Mouse (Mus musculus) cerebellum, adult 9-10 months (tissue): ENCODE data around the gene Tsen54.

Source experiments
- DNase-seq: peaks from one replicate; pipeline ENCODE4 v3.0.0; 2022

Tsen54 gene

DNA sequence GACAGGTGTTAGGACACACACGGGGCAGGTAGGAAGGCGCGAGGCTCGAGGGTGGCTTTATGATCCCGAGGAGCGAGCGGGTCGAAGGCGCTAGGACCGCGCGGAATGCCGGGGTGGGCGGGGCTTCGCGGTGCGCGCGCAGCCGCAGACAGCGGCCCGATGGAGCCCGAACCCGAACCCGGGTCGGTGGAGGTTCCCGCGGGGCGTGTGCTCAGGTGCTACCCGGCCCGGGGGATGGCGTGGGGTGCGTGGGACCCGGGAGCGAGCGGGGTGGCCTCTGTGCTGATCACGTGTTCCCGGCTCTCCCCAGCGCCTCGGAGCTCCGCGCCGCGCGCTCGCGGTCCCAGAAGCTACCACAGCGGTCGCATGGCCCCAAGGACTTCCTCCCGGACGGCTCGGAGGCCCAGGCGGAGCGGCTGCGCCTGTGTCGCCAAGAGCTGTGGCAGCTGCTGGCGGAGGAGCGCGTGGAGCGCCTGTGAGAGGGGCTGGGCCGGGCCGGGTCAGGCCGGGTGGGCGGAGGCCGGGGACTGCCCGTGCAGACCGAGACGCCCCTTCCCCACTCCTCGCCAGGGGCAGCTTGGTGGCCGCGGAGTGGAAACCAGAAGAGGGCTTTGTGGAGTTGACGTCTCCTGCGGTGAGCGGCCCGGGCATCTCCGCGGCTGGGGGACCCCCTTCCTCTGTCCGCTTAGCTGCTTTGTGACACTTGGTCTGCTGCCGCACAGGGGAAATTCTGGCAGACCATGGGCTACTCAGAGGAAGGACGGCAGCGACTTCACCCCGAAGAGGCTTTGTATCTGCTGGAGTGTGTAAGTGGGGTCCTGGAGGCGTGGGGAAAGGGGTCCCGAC is at the start of gene Tsen54:
Tsen54 (plus strand) TSS at position 120 of the 846 bp plus-strand sequence.
- peak; percentile 83 for DNase-seq

- DNase-seq, result peak; percentile 98
Observed at GRCm38 (mm10) chr11:115765103-115765606, 49.4 kb upstream of the Tsen54 start, which contains the start of gene Tmem94. TSS of gene Tmem94 (plus strand) at chr11:115765433.

GRCm38 (mm10) chr11:115765607-115766141 is 48.9 kb upstream of the Tsen54 start:
- peak; percentile 72 for DNase-seq

DNA sequence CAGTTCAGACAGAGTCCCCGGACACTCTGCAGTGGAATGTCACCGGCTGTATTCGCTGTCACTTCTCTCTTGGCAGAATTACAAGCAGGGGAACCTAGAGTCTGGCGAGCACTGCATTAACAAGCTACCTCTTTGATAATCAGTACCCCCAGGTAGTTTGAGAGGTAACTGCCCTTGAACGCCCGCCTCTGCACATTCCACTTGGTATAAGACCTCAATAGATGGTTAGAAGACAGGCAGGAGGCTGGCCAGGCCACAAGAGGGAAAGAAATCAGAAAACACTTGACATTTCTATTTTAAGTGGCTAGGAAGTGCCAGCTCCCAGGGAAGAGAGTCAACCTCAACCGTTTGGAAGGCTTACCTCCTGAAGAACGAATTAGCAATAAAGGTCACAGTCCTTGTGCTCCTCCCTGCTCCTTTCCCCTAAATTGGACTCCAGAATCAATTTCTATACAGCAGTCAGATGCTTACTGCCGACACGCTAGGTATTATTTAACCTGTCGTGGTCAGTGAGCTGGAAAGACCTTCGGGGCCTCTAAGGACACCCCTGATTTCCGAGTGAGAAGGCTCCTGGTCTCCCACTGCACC is 48.1 kb upstream of the Tsen54 start:
- peak; percentile 57 for DNase-seq

- DNase-seq, result no peak
Observed at GRCm38 (mm10) chr11:115766981-115767380, 47.5 kb upstream of the Tsen54 start.

DNA sequence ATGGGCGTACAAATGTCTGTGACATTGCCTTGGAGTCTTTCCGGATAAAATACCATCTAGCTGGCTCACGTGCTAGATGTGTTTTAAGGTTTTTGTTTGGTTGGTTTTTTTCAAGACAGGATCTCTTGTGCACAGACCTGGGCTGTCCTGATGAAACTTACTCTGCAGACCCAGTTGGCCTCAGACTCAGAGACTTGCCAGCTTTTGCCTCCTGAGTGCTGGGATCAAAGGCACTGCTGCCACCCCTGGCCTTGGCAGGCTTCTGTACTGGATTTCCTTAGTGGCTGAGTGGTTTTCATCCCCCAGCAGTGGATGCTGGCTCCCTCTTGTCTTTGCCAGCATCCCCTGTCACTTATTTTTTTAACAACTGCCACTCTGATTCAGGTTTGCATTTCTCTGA is 45.6 kb upstream of the Tsen54 start:
- DNase-seq, result no peak

GRCm38 (mm10) chr11:115774653-115775052 is 39.9 kb upstream of the Tsen54 start:
- DNase-seq, result no peak

- peak; percentile 64 for DNase-seq
Observed at GRCm38 (mm10) chr11:115775821-115776665, 38.5 kb upstream of the Tsen54 start.

GRCm38 (mm10) chr11:115776954-115777353 is 37.6 kb upstream of the Tsen54 start:
- no peak for DNase-seq

- DNase-seq, result no peak
Observed at GRCm38 (mm10) chr11:115777487-115778335, 36.8 kb upstream of the Tsen54 start.

- no peak for DNase-seq
Observed at GRCm38 (mm10) chr11:115779038-115779571, 35.4 kb upstream of the Tsen54 start.

GRCm38 (mm10) chr11:115780141-115781070 is 34.1 kb upstream of the Tsen54 start:
- DNase-seq, result no peak

GRCm38 (mm10) chr11:115786473-115786872 is 28.1 kb upstream of the Tsen54 start:
- no peak for DNase-seq

- peak; percentile 76 for DNase-seq
Observed at GRCm38 (mm10) chr11:115789787-115790186, 24.7 kb upstream of the Tsen54 start.

DNA sequence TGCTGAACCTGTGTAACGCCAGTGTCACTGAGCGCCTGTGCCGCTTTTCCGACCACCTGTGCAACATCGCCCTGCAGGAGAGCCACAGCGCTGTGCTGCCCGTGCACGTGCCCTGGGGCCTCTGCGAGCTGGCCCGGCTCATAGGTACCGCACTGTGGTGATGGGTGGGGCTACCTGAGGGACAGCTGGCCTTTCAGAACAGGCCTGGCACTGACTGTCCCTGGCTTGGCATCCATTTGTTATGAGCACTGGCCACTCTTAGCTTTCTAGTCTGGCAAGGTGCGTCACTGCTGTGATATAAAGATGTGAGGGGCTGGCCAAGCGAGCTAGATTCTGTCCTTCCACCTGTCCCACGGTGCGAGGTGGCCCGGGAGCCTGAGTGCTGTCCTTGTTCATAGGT is 22.6 kb upstream of the Tsen54 start:
- peak; percentile 84 for DNase-seq

DNA sequence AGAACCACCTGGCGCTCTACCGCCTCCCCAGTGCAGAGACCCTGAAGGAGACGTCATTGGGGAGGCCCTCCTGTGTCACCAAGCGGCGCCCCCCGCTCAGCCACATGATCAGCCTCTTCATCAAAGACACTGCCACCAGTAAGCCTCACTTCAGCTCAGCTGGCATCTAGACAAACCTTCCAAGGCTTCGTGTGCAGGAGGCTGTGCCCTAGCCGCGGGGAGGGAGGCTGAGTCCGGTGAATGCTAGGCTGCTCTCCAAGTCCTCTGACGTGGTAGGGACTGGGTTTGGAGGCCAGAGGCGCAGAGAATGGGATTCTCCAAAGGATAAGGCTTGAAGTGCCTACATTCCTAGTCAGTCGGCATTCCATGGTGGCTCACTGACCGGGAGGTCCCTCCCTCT is 22.2 kb upstream of the Tsen54 start:
- DNase-seq, result peak; percentile 66

DNA sequence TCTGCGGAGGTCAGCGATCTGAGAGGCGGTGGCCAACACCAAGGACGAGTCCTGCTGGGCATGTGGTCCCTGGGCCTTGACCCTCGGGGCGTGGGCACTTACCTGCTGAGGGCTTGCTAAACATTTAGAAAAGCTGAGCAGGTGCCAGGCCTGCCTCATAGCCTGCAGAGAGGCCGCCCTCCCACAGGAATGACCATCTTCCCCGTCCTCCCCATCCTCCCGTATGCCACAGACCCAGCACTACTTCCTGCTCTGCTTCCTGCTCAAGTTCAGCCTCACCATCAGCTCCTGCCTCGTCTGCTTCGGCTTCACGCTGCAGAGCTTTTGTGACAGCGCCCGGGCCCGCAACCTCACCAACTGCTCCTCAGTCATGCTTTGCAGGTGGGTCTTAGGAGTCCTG is 17.6 kb upstream of the Tsen54 start:
- DNase-seq, result no peak

DNA sequence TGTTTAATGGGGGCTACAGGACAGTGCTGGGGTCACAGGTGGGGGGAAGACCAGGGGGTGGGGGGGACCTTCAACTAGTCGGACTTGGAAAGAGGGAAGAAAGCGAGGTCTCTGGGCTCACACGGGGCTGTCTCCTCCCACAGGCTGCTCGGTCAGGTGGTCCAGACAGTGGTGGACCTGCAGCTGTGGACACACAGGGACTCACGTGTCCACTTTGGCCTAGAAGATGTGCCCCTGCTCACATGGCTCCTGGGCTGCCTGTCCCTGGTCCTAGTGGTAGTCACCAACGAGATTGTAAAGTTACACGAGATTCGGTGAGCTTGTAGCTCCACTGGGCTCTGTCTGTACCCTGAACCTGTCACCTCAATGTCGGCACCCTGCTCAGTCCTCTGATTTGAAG is 16.9 kb upstream of the Tsen54 start:
- no peak for DNase-seq

GRCm38 (mm10) chr11:115800981-115801380 is 13.5 kb upstream of the Tsen54 start:
- DNase-seq, result no peak

- no peak for DNase-seq
Observed at GRCm38 (mm10) chr11:115803072-115803709, 11.3 kb upstream of the Tsen54 start.
